Mouse (Mus musculus) layer of hippocampus, adult 9-10 months (tissue): ENCODE data around the gene Afap1.

Source experiments
- DNase-seq: peaks from one replicate; pipeline ENCODE4 v3.0.0; 2022; ENCODE audit warnings: low spot score

Afap1 gene

DNA sequence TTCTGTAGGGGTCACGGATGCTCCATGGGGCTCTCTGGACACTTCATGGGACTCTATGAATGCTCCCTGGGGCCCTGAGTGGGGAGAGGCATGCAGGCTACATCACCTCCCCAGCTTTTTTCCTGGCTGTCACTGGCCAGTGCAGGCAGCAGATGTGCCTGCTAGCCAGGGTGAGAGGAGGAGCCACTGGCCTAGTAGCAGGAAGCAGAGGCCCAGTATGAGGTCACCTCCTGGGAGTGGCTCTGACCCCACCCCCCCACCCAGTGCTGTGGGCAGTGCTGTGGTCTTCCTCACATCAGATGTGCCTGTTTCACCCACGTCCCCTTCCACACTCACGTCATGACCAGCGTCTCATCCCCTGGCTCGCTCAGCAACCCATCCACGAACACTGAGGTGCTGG, 148.6 kb downstream of the Afap1 start:
- DNase-seq, result no peak

DNA sequence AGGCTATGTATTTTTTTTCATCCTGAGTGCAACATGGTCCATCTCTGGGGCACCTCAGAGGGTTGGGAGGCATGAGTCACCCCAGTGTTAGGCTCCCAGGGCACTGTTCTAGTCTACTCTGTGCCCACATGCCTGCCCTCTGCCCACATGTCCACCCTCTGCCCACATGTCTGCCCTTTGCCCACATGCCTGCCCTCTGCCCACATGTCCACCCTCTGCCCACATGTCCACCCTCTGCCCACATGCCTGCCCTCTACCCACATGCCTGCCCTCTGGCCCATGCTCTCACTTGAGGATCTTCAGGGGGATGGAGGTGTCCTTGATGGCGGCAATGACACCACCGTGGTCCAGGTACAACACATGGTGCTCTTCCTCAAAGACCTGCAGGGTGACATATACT, 150.0 kb downstream of the Afap1 start:
- DNase-seq, result no peak
